Mouse (Mus musculus): ENCODE results near the gene Btbd19. TPM values are rescaled to one million over a fixed set of nuclear protein-coding genes. Genes with fewer than 3 reads are reported as not detected.

Btbd19 gene
- polyA plus RNA-seq (2015; fragmentation: Nextera tagmentation; extraction: Ambion mirVana) = 3.2 and 4.7 TPM in 2 replicates

DNA sequence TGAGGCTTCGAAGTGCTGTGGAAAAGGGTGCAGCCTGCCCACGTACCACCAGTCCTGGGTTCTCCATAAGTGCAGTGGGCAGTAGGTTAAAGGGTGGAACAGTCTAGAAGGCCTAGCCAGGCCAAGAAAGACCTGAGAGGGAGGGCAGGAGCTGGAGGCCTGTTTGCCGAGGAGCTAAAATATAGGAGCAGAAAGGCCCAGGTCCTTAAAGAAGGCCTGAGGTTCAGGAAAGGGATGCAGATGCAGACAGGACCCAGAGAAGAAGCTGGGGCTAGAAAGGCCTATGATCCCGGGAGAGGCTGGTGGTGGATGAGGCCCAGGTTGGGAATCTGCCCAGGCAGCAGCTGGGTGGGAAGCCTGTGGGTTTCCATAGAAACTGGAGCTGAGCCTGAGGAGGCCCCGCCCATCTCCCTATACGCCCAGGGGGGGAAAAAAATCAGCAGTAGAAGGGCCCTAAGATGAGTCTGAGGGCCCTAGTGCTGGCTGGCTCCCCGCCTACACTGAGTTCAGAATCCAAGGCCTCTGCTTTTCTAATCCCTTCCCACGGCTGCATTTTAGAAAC lies at the start of gene Btbd19:
Gene Btbd19 (minus strand): TSS at position 378 of the 562 bp plus-strand sequence.
- ATAC-seq (ENCODE audit: low read depth) = peak; percentile 25; the same call in 1 of the 2 replicates
- Histone ChIP-seq H3K27ac (replicated peaks) (peak within 1 kb of the TSS; percentile 87), H3K9ac (peak within 1 kb of the TSS; percentile 64), H3K36me3 (peaks cover 25% of the 10 kb centered on the region), H3K4me2 (peak within 1 kb of the TSS; percentile 24; the same call in 1 of the 2 replicates), H3K27me3 (no peaks in the 10 kb centered on the region), H3K9me3 (no peaks in the 10 kb centered on the region), H3K4me1 (replicated peaks) (peaks cover 27% of the 10 kb centered on the region), H3K4me3 (no peak within 1 kb of the TSS)
- WGBS = 34% methylated on average over 8 of the region's 8 CpGs

GRCm38 (mm10) chr4:117169936-117170335 lies 44.4 kb upstream of the Btbd19 start:
- Histone ChIP-seq H3K4me1 (replicated peaks) (no peaks in the 10 kb centered on the region), H3K4me3 (no peak overlapping the region), H3K4me2 (no peak overlapping the region), H3K9me3 (no peaks in the 10 kb centered on the region), H3K36me3 (peaks cover 40% of the 10 kb centered on the region), H3K9ac (no peak overlapping the region), H3K27me3 (no peaks in the 10 kb centered on the region), H3K27ac (replicated peaks) (no peak overlapping the region)
- WGBS = 91% methylated on average over 5 of the region's 5 CpGs
- ATAC-seq (ENCODE audit: low read depth) = no peak

- WGBS = 64% methylated on average over 4 of the region's 4 CpGs
- H3K36me3 ChIP-seq = peaks cover 29% of the 10 kb centered on the region
- ATAC-seq (ENCODE audit: low read depth) = no peak
Measured at GRCm38 (mm10) chr4:117161183-117161582, 35.7 kb upstream of the Btbd19 start.

GRCm38 (mm10) chr4:117159666-117160065 lies 34.1 kb upstream of the Btbd19 start:
- no peak for ATAC-seq (ENCODE audit: low read depth)
- H3K4me3 ChIP-seq = no peak overlapping the region
- WGBS = 88% methylated on average over 10 of the region's 10 CpGs

More at GRCm38 (mm10) chr4:117161183-117161582, 35.7 kb upstream of the Btbd19 start:
- H3K27ac ChIP-seq (replicated peaks) = no peak overlapping the region
- no peak overlapping the region for H3K4me2 ChIP-seq
- H3K4me3 ChIP-seq = no peak overlapping the region
- no peaks in the 10 kb centered on the region for H3K4me1 ChIP-seq (replicated peaks)
- H3K27me3 ChIP-seq = no peaks in the 10 kb centered on the region
- H3K9ac ChIP-seq = no peak overlapping the region
- H3K9me3 ChIP-seq = no peaks in the 10 kb centered on the region

GRCm38 (mm10) chr4:117156372-117156771 lies 30.8 kb upstream of the Btbd19 start:
- H3K27me3 ChIP-seq = no peaks in the 10 kb centered on the region
- peaks cover 31% of the 10 kb centered on the region for H3K4me1 ChIP-seq (replicated peaks)
- peaks cover 31% of the 10 kb centered on the region for H3K36me3 ChIP-seq
- no peak for ATAC-seq (ENCODE audit: low read depth)
- 26% methylated on average over 6 of the region's 6 CpGs for WGBS
- no peaks in the 10 kb centered on the region for H3K9me3 ChIP-seq
- H3K27ac ChIP-seq (replicated peaks) = peak overlapping the region; percentile 93
- H3K4me2 ChIP-seq = peak overlapping the region; percentile 97
- H3K9ac ChIP-seq = peak overlapping the region; percentile 98
- H3K4me3 ChIP-seq = peak overlapping the region; percentile 97

More at GRCm38 (mm10) chr4:117159666-117160065, 34.1 kb upstream of the Btbd19 start:
- Histone ChIP-seq H3K27me3 (no peaks in the 10 kb centered on the region), H3K36me3 (peaks cover 14% of the 10 kb centered on the region; the same call in 1 of the 2 replicates), H3K9ac (no peak overlapping the region), H3K27ac (replicated peaks) (no peak overlapping the region), H3K4me1 (replicated peaks) (peaks cover 6% of the 10 kb centered on the region), H3K9me3 (no peaks in the 10 kb centered on the region), H3K4me2 (no peak overlapping the region)

- Histone ChIP-seq H3K4me3 (peak within 1 kb of the TSS; percentile 97), H3K4me2 (peak within 1 kb of the TSS; percentile 97), H3K27ac (replicated peaks) (peak within 1 kb of the TSS; percentile 93), H3K9me3 (no peaks in the 10 kb centered on the region), H3K4me1 (replicated peaks) (peaks cover 31% of the 10 kb centered on the region), H3K36me3 (peaks cover 36% of the 10 kb centered on the region), H3K27me3 (no peaks in the 10 kb centered on the region), H3K9ac (peak within 1 kb of the TSS; percentile 98)
- ATAC-seq (ENCODE audit: low read depth) = peak; percentile 93
- WGBS = under 1% methylated on average over 52 of the region's 52 CpGs
Measured at GRCm38 (mm10) chr4:117155792-117156355, 30.3 kb upstream of the Btbd19 start, which contains the start of gene Rps8. TSS of gene Rps8 (minus strand) at chr4:117156243.

GRCm38 (mm10) chr4:117155020-117155791 lies 29.7 kb upstream of the Btbd19 start:
- Histone ChIP-seq H3K9ac (peak overlapping the region; percentile 98), H3K4me1 (replicated peaks) (peaks cover 31% of the 10 kb centered on the region), H3K36me3 (peaks cover 43% of the 10 kb centered on the region), H3K4me3 (peak overlapping the region; percentile 97), H3K27ac (replicated peaks) (peak overlapping the region; percentile 93), H3K4me2 (peak overlapping the region; percentile 97), H3K27me3 (no peaks in the 10 kb centered on the region), H3K9me3 (no peaks in the 10 kb centered on the region)
- ATAC-seq (ENCODE audit: low read depth) = no peak; the same call in 1 of the 2 replicates
- WGBS = 2% methylated on average over 44 of the region's 44 CpGs

DNA sequence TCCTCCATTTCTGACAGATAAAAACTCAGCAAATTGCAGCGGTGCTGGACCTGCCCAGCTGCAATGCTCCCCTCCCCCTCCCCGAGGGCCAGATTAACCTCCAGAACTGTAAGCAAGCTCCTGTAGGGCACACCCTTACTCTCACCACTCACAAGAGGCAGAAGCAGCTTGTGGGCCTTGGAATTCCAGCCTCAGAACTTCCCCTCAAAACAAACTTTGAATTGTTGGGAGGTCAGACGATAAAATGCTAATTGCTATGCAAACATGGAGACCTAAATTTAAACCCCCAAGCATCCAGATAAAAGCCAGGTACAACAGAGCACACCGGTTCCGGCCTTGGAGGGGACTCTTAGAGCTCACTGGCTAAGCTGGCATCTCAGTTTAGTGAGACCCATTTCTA lies 27.2 kb upstream of the Btbd19 start:
- Histone ChIP-seq H3K4me2 (no peak overlapping the region), H3K27ac (replicated peaks) (no peak overlapping the region), H3K9me3 (no peaks in the 10 kb centered on the region), H3K36me3 (peaks cover 65% of the 10 kb centered on the region), H3K9ac (no peak overlapping the region), H3K27me3 (no peaks in the 10 kb centered on the region), H3K4me1 (replicated peaks) (peaks cover 31% of the 10 kb centered on the region), H3K4me3 (no peak overlapping the region)
- WGBS = 92% methylated on average over 5 of the region's 5 CpGs
- ATAC-seq (ENCODE audit: low read depth) = no peak

- peaks cover 65% of the 10 kb centered on the region for H3K36me3 ChIP-seq
- H3K27ac ChIP-seq (replicated peaks) = no peak overlapping the region
- H3K9me3 ChIP-seq = no peaks in the 10 kb centered on the region
- no peak for ATAC-seq (ENCODE audit: low read depth)
- no peaks in the 10 kb centered on the region for H3K27me3 ChIP-seq
- WGBS = 86% methylated on average over 1 of the region's 1 CpGs
- H3K4me2 ChIP-seq = no peak overlapping the region
- no peak overlapping the region for H3K4me3 ChIP-seq
- H3K4me1 ChIP-seq (replicated peaks) = peaks cover 31% of the 10 kb centered on the region
- no peak overlapping the region for H3K9ac ChIP-seq
Measured at GRCm38 (mm10) chr4:117151416-117151815, 25.9 kb upstream of the Btbd19 start.

DNA sequence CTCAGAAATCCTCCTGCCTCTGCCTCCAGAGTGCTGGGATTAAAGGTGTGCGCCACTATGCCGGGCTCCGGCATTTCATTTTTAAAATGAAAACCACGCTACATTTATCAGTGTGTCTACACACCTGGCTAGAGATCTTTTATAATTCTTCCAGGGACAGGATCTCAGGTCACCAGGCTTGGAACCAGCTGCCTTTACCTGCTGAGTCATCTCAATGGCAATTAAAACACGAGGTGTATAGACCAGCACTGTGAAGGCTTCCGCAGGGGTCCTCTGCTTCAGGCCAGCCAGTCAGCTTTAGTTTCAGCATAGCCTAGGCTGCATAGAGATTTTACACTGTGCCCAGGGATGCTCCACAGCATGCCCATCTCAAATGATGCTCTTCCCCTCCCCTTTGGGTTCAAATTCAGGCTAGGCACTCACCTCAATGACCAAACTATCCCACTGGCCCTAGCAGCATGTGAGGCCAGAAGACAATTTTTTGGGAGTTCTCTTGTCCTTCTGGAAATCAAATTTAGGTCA lies 24.7 kb upstream of the Btbd19 start:
- peaks cover 65% of the 10 kb centered on the region for H3K36me3 ChIP-seq
- H3K4me3 ChIP-seq = no peak overlapping the region
- peaks cover 31% of the 10 kb centered on the region for H3K4me1 ChIP-seq (replicated peaks)
- no peak overlapping the region for H3K4me2 ChIP-seq
- ATAC-seq (ENCODE audit: low read depth) = no peak
- 91% methylated on average over 6 of the region's 6 CpGs for WGBS
- no peaks in the 10 kb centered on the region for H3K9me3 ChIP-seq
- no peak overlapping the region for H3K27ac ChIP-seq (replicated peaks)
- no peaks in the 10 kb centered on the region for H3K27me3 ChIP-seq
- no peak overlapping the region for H3K9ac ChIP-seq

DNA sequence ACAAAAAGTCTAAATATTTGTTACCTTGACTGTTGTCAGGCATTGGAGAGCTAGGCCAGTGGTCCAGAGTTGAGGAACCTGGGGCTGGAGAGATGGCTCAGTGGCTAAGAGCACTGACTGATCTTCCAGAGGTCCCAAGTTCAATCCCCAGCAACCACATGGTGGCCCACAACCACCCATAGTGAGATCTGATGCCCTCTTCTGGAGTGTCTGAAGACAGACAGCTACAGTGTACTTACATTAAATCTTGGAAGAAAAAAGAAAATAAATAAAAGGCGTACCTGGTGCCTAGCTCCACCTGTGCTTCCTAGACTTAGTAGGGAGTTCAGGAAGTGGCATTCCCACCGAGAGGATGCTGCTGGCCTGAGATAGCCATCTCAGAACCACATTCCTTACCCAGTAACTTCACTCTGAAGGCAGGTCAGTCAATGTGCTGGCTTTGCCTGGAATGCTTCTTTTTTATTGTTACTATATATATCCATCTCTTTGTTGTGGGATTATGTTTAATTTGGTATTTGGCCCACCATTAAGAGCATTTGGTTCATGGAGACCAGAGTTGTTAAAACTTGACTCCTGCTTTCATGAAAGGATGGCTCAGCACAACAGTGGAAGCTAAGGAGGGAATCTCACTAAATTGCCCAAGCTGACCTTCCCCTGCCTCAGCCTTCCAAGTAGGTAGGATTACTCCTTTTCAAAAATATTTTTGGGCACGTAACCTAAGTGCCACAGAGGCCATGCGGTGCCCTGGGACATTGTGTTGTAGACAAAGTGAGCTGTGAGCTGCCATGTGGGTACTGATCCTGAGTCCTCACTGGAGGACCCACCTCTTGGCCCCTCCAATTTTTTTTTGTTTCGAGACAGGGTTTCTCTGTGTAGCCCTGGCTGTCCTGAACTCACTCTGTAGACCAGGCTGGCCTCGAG lies 24.0 kb upstream of the Btbd19 start:
- no peaks in the 10 kb centered on the region for H3K27me3 ChIP-seq
- 82% methylated on average over 6 of the region's 6 CpGs for WGBS
- peaks cover 24% of the 10 kb centered on the region for H3K4me1 ChIP-seq (replicated peaks)
- H3K9ac ChIP-seq = no peak overlapping the region
- ATAC-seq (ENCODE audit: low read depth) = no peak
- no peak overlapping the region for H3K27ac ChIP-seq (replicated peaks)
- H3K36me3 ChIP-seq = peaks cover 64% of the 10 kb centered on the region
- H3K9me3 ChIP-seq = no peaks in the 10 kb centered on the region
- H3K4me3 ChIP-seq = no peak overlapping the region
- no peak overlapping the region for H3K4me2 ChIP-seq
